Comparison of ENCODE assay signal across 19 mouse cellular contexts in genomic region chr1:106860847-106861246, GRCm38 (mm10). TPM values are rescaled to one million over a fixed set of nuclear protein-coding genes. Genes with fewer than 3 reads are reported as not detected.
A peak's percentile ranks its signal among the peaks of the same experiment; 100 is the strongest.
DNase-seq lines count a peak whose midpoint lies in the region; ATAC-seq and TF ChIP-seq lines count a peak whose summit lies in the region.
"Had no signal": no experiment of that assay in that cellular context is flagged by ENCODE, and none has a peak within 500 bp of the region (broad histone marks: within the 10 kb centered on the region; RNA-seq: fewer than 3 reads in every experiment).

Serpinb5 (plus strand) TSS chr1:106861173.

- H3K9me3 ChIP-seq in intestine, embryonic 14.5 days (ENCODE audit: control insufficient read depth, low read length) = no peaks in the 10 kb centered on the region
- H3K9me3 ChIP-seq in stomach, embryonic 16.5 days (replicated peaks; ENCODE audit: control insufficient read depth, low read length) = no peaks in the 10 kb centered on the region
- H3K9me3 ChIP-seq in lung, postnatal 0 days (ENCODE audit: low read length) = no peaks in the 10 kb centered on the region
- H3K9me3 ChIP-seq: forebrain, embryonic 13.5 days; heart, embryonic 10.5 days; kidney, embryonic 15.5 days; midbrain, embryonic 13.5 days had no signal

- no peaks in the 10 kb centered on the region for H3K4me1 ChIP-seq in intestine, embryonic 14.5 days (replicated peaks; ENCODE audit: control insufficient read depth, insufficient read depth, low read length)
- no peaks in the 10 kb centered on the region for H3K4me1 ChIP-seq in stomach, embryonic 16.5 days (ENCODE audit: control insufficient read depth, insufficient read depth, low read length)
- no peaks in the 10 kb centered on the region for H3K4me1 ChIP-seq in lung, postnatal 0 days (ENCODE audit: insufficient read depth, low read depth, low read length)
- H3K4me1 ChIP-seq: forebrain, embryonic 13.5 days; heart, embryonic 10.5 days; kidney, embryonic 15.5 days; midbrain, embryonic 13.5 days had no signal

- intact Hi-C loops in left cerebral cortex, postnatal 14 days (cut with DNase I) = no loop called here

- H3K4me3 ChIP-seq in intestine, embryonic 14.5 days (ENCODE audit: low read depth, low read length) = no peak within 1 kb of the TSS
- peak within 1 kb of the TSS; percentile 36 for H3K4me3 ChIP-seq in stomach, embryonic 16.5 days (replicated peaks; ENCODE audit: low read length)
- no peak within 1 kb of the TSS for H3K4me3 ChIP-seq in lung, postnatal 0 days (ENCODE audit: low read depth, low read length)
- H3K4me3 ChIP-seq: forebrain, embryonic 13.5 days; heart, embryonic 10.5 days; kidney, embryonic 15.5 days; midbrain, embryonic 13.5 days had no signal

- peak; percentile 81; the same call in 1 of the 2 replicates for ATAC-seq in intestine, embryonic 14.5 days (replicated peaks; ENCODE audit: low FRiP score, low TSS enrichment, low read depth)
- ATAC-seq in stomach, embryonic 16.5 days (ENCODE audit: insufficient read depth, low FRiP score) = peak; percentile 93
- no peak for ATAC-seq in lung, postnatal 0 days
- ATAC-seq: forebrain, embryonic 13.5 days; midbrain, embryonic 13.5 days had no signal

- no peak within 1 kb of the TSS for H3K4me2 ChIP-seq in intestine, embryonic 14.5 days (ENCODE audit: low read length)
- H3K4me2 ChIP-seq in stomach, embryonic 16.5 days (ENCODE audit: low read depth, low read length) = no peak within 1 kb of the TSS
- H3K4me2 ChIP-seq in lung, postnatal 0 days (replicated peaks; ENCODE audit: low read depth, low read length) = no peak within 1 kb of the TSS
- H3K4me2 ChIP-seq: forebrain, embryonic 13.5 days; kidney, embryonic 15.5 days; midbrain, embryonic 13.5 days had no signal

- H3K9ac ChIP-seq in intestine, embryonic 14.5 days (ENCODE audit: low read length) = no peak within 1 kb of the TSS
- peak within 1 kb of the TSS; percentile 35; the same call in 1 of the 2 replicates for H3K9ac ChIP-seq in stomach, embryonic 16.5 days (ENCODE audit: low read length)
- no peak within 1 kb of the TSS for H3K9ac ChIP-seq in lung, postnatal 0 days (replicated peaks; ENCODE audit: low read depth)
- H3K9ac ChIP-seq: forebrain, embryonic 13.5 days; kidney, embryonic 15.5 days; midbrain, embryonic 13.5 days had no signal

- peak; percentile 3 for DNase-seq in kidney, adult 11 months
- no peak for DNase-seq in kidney, postnatal 36 days
- DNase-seq in ES-CJ7 (ENCODE audit: low read depth, low spot score) = peak; percentile 47
- peak; percentile 52 for DNase-seq in intestine, embryonic 14.5 days (ENCODE audit: low spot score)
- no peak for DNase-seq in left cerebral cortex, postnatal 14 days (ENCODE audit: low spot score in 2 of 2)
- DNase-seq in layer of hippocampus, adult 11-12 months (ENCODE audit: low spot score) = no peak
- no peak for DNase-seq in lung, postnatal 0 days (ENCODE audit: low spot score)
- DNase-seq: cerebellum, adult 9-10 months; heart, postnatal 36 days; lung, postnatal 10 days had no signal

- H3K27ac ChIP-seq in intestine, embryonic 14.5 days (ENCODE audit: low read depth) = no peak within 1 kb of the TSS
- peak within 1 kb of the TSS; percentile 54; the same call in 1 of the 2 replicates for H3K27ac ChIP-seq in stomach, embryonic 16.5 days (ENCODE audit: low read length)
- H3K27ac ChIP-seq in lung, postnatal 0 days (ENCODE audit: low read length) = no peak within 1 kb of the TSS
- H3K27ac ChIP-seq: forebrain, embryonic 13.5 days; heart, embryonic 10.5 days; kidney, embryonic 15.5 days; midbrain, embryonic 13.5 days had no signal

- TF ChIP-seq CTCF in lung, postnatal 0 days (IDR thresholded peaks at IDR 0.05) = no peak

- TF ChIP-seq EP300 in lung, postnatal 0 days (IDR thresholded peaks at IDR 0.05) = no peak

- H3K36me3 ChIP-seq in intestine, embryonic 14.5 days (ENCODE audit: control insufficient read depth, insufficient read depth, low read length) = no peaks in the 10 kb centered on the region
- H3K36me3 ChIP-seq in stomach, embryonic 16.5 days (ENCODE audit: control insufficient read depth, insufficient read depth, low read length) = no peaks in the 10 kb centered on the region
- no peaks in the 10 kb centered on the region for H3K36me3 ChIP-seq in lung, postnatal 0 days (ENCODE audit: insufficient read depth, low read length)
- H3K36me3 ChIP-seq: heart, embryonic 10.5 days; kidney, embryonic 15.5 days; midbrain, embryonic 13.5 days had no signal

- no peaks in the 10 kb centered on the region for H3K27me3 ChIP-seq in intestine, embryonic 14.5 days (replicated peaks; ENCODE audit: control insufficient read depth, insufficient read depth, low read length)
- H3K27me3 ChIP-seq in stomach, embryonic 16.5 days (ENCODE audit: control insufficient read depth, insufficient read depth, low read length) = no peaks in the 10 kb centered on the region
- no peaks in the 10 kb centered on the region for H3K27me3 ChIP-seq in lung, postnatal 0 days (replicated peaks; ENCODE audit: insufficient read depth, low read length)
- H3K27me3 ChIP-seq: forebrain, embryonic 13.5 days; kidney, embryonic 15.5 days; midbrain, embryonic 13.5 days had no signal

- 50% methylated on average over 8 of the region's 8 CpGs for WGBS in intestine, embryonic 14.5 days
- 47% methylated on average over 8 of the region's 8 CpGs for WGBS in stomach, embryonic 16.5 days
- 40% methylated on average over 8 of the region's 8 CpGs for WGBS in lung, postnatal 0 days

RNA-seq across cellular contexts. Expression of gene Serpinb5, which starts in this region (rescaled TPM):
- polyA plus RNA-seq in intestine, embryonic 14.5 days (2014; fragmentation: Nextera tagmentation; extraction: Ambion mirVana) = 0.27 TPM in 1 of 2 replicates, not detected in the other
- 71.1 and 80.8 TPM in 2 replicates for polyA plus RNA-seq in stomach, embryonic 16.5 days (2015; fragmentation: Nextera tagmentation; extraction: Ambion mirVana)
- total RNA-seq in left cerebral cortex, postnatal 14 days (2021) = not detected
- polyA plus RNA-seq in lung, postnatal 0 days (2015; fragmentation: Nextera tagmentation; extraction: Ambion mirVana) = 0.13 and 0.18 TPM in 2 replicates
- total RNA-seq: gastrocnemius, adult 18-20 months; heart, postnatal 36 days; liver, adult 2 months had no signal
- polyA plus RNA-seq: C2C12; forebrain, embryonic 13.5 days; heart, embryonic 10.5 days; liver, adult 2 months; neural tube, embryonic 11.5 days had no signal

Comparison
In these comparisons a context has a peak if more than half of its experiments do, and no peak if none do; other contexts are left out.
1. RNA of gene Serpinb5 (polyA plus RNA-seq): 71.1 to 80.8 TPM in stomach, embryonic 16.5 days; 0.27 TPM in intestine, embryonic 14.5 days and 0.13 to 0.18 TPM in lung, postnatal 0 days; every median in the first group is over 10 times any median in the second.
2. DNase-seq: peak in kidney, adult 11 months (single experiment) and ES-CJ7 (single experiment); none in kidney, postnatal 36 days (0 of 2), left cerebral cortex, postnatal 14 days (0 of 2), layer of hippocampus, adult 11-12 months (single experiment) and lung, postnatal 0 days (single experiment).
3. Peak in DNase-seq and ATAC-seq in intestine, embryonic 14.5 days; RNA of the gene not detected or under 1 TPM.